7 mouse cellular contexts compared by ENCODE assay signal in the genomic region with DNA sequence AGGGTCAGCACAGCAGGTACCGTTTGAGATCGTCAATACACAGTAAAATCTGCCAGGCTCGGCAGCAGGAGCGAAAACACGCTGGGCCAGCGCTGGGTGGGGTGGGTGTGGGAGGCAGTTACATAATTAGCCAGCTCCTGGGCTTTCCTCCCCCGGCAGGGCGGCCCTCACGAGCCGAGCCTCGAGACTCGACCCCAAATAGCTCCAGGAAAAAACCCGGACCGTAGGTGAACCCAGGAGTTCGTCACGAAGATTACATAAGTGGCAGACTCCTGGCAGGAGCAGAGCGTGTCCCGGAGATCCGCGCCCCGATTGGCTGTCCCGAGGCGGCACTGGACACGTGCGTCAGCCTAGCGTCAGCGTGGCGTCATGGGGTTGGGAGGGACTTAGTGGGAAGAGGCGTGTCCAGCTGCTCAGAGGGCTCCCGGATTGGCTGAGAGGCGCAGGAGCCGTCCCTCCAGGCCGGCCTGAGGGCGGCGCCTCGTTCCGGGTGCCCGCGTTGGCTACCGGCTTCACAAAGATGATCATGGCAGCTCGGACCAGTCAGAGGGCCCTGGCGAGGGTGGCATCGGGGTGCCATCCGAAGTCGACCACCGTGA. TPM values are rescaled to one million over a fixed set of nuclear protein-coding genes. Genes with fewer than 3 reads are reported as not detected.
DNase-seq lines count a peak whose midpoint lies in the region; ATAC-seq lines count a peak whose summit lies in the region.

TSS of gene Coq10b (plus strand) at position 416 of the 599 bp plus-strand sequence.

- H3K27me3 ChIP-seq in embryonic facial prominence, embryonic 12.5 days = no peaks in the 10 kb centered on the region
- no peaks in the 10 kb centered on the region for H3K27me3 ChIP-seq in limb, embryonic 11.5 days (ENCODE audit: control insufficient read depth, insufficient read depth, low read length)
- H3K27me3 ChIP-seq in midbrain, embryonic 14.5 days (ENCODE audit: control insufficient read depth, insufficient read depth, low read length) = no peaks in the 10 kb centered on the region

- ATAC-seq in embryonic facial prominence, embryonic 12.5 days (ENCODE audit: insufficient number of reproducible peaks, insufficient read depth, low FRiP score, low TSS enrichment) = peak; percentile 100
- peak; percentile 100 for ATAC-seq in limb, embryonic 11.5 days (ENCODE audit: insufficient number of reproducible peaks, low FRiP score, low TSS enrichment, low read depth)
- peak; percentile 100 for ATAC-seq in midbrain, embryonic 14.5 days (ENCODE audit: low FRiP score, low TSS enrichment)

- peak within 1 kb of the TSS; percentile 75 for H3K4me2 ChIP-seq in embryonic facial prominence, embryonic 12.5 days (replicated peaks)
- H3K4me2 ChIP-seq in limb, embryonic 11.5 days (ENCODE audit: low read depth, severe bottlenecking) = peak within 1 kb of the TSS; percentile 87
- H3K4me2 ChIP-seq in midbrain, embryonic 14.5 days (ENCODE audit: low read length) = peak within 1 kb of the TSS; percentile 86

- H3K4me1 ChIP-seq in embryonic facial prominence, embryonic 12.5 days = peaks cover 9% of the 10 kb centered on the region
- H3K4me1 ChIP-seq in limb, embryonic 11.5 days (ENCODE audit: control insufficient read depth, insufficient read depth, low read length) = no peaks in the 10 kb centered on the region
- peaks cover 10% of the 10 kb centered on the region for H3K4me1 ChIP-seq in midbrain, embryonic 14.5 days (ENCODE audit: control insufficient read depth, insufficient read depth, low read length)

- peak within 1 kb of the TSS; percentile 81 for H3K4me3 ChIP-seq in embryonic facial prominence, embryonic 12.5 days
- peak within 1 kb of the TSS; percentile 93 for H3K4me3 ChIP-seq in limb, embryonic 11.5 days (ENCODE audit: low read depth, low read length)
- H3K4me3 ChIP-seq in midbrain, embryonic 14.5 days (replicated peaks; ENCODE audit: low read depth, low read length) = peak within 1 kb of the TSS; percentile 84

- no peaks in the 10 kb centered on the region for H3K9me3 ChIP-seq in embryonic facial prominence, embryonic 12.5 days
- H3K9me3 ChIP-seq in limb, embryonic 11.5 days (ENCODE audit: control insufficient read depth, low read length) = no peaks in the 10 kb centered on the region
- H3K9me3 ChIP-seq in midbrain, embryonic 14.5 days (ENCODE audit: control insufficient read depth, low read length) = no peaks in the 10 kb centered on the region

- DNase-seq in adrenal gland, postnatal 25 days = peak; percentile 99
- peak; percentile 100 for DNase-seq in heart, adult 11 months
- peak; percentile 100 for DNase-seq in kidney, adult 18-20 months
- peak; percentile 99 for DNase-seq in limb, embryonic 11.5 days (ENCODE audit: low spot score)
- peak; percentile 99 for DNase-seq in midbrain, embryonic 14.5 days
- peak; percentile 99 for DNase-seq in spleen, adult 18-20 months

- H3K27ac ChIP-seq in embryonic facial prominence, embryonic 12.5 days = no peak within 1 kb of the TSS
- no peak within 1 kb of the TSS for H3K27ac ChIP-seq in limb, embryonic 11.5 days (replicated peaks; ENCODE audit: low read depth, low read length)
- peak within 1 kb of the TSS; percentile 79 for H3K27ac ChIP-seq in midbrain, embryonic 14.5 days (replicated peaks; ENCODE audit: low read depth, low read length)

- WGBS in embryonic facial prominence, embryonic 12.5 days = under 1% methylated on average over 46 of the region's 46 CpGs
- under 1% methylated on average over 46 of the region's 46 CpGs for WGBS in limb, embryonic 11.5 days
- under 1% methylated on average over 46 of the region's 46 CpGs for WGBS in midbrain, embryonic 14.5 days

- H3K36me3 ChIP-seq in embryonic facial prominence, embryonic 12.5 days = no peaks in the 10 kb centered on the region
- no peaks in the 10 kb centered on the region for H3K36me3 ChIP-seq in limb, embryonic 11.5 days (ENCODE audit: control insufficient read depth, insufficient read depth, low read length)
- H3K36me3 ChIP-seq in midbrain, embryonic 14.5 days (ENCODE audit: control insufficient read depth, insufficient read depth, low read length) = no peaks in the 10 kb centered on the region

- H3K9ac ChIP-seq in embryonic facial prominence, embryonic 12.5 days = peak within 1 kb of the TSS; percentile 67
- peak within 1 kb of the TSS; percentile 71 for H3K9ac ChIP-seq in limb, embryonic 11.5 days (ENCODE audit: low read length)
- peak within 1 kb of the TSS; percentile 70 for H3K9ac ChIP-seq in midbrain, embryonic 14.5 days (replicated peaks; ENCODE audit: low read length)

RNA-seq across cellular contexts. Expression of gene Coq10b, which starts in this region (rescaled TPM):
- 64.2 and 77.0 TPM in 2 replicates for total RNA-seq in adrenal gland, postnatal 25 days (2021)
- polyA plus RNA-seq in embryonic facial prominence, embryonic 12.5 days (2016; fragmentation: Nextera tagmentation; extraction: Ambion mirVana) = 20.9 and 22.9 TPM in 2 replicates
- polyA plus RNA-seq in limb, embryonic 11.5 days (2014; fragmentation: Nextera tagmentation; extraction: Ambion mirVana) = 21.2 and 23.7 TPM in 2 replicates
- 38.7 and 41.4 TPM in 2 replicates for polyA plus RNA-seq in midbrain, embryonic 14.5 days (2014; fragmentation: Nextera tagmentation; extraction: Ambion mirVana)
